Mouse (Mus musculus): ENCODE data around the gene Osbpl10. TPM values are rescaled to one million over a fixed set of nuclear protein-coding genes. Genes with fewer than 3 reads are reported as not detected.

Gene Osbpl10
- total RNA-seq (2023): not detected

DNA sequence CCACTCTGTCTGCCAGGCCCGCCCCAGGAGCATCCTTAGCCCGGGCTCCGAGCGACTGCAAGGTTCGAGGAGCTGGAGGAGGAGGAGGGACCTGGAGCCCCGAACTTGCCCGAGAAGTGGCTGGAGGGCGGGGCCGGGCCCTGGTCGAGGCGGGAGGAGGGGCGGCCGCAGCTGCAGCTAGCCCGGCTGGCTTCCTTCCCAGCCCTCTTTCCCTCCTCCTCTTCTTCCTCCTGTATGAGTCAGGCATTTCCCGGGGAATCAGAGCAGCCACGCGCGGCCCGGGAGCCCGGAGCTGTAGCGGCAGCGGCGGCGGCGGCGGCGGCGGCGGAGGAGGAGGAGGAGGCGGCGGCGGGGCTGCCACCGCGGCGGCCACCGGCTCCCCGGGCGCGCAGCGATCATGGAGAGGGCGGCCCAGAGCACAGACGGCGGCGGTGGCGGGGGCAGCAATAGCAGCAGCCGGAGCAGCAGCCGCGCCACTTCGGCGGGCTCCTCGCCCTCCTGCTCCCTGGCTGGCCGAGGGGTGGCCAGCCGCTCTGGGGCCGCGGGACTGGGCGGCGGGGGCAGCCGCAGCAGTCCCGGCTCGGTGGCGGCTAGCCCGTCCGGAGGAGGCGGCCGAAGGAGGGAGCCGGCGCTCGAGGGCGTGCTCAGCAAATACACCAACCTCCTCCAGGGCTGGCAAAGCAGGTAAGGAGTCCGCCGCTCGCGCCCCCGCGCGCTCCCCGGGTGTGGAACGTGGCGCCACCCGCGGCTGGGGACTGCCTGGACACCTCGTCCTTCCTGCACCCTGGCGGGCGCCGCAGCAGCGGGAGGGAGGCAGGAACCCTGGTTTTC, at the start of gene Osbpl10:
Gene Osbpl10 (plus strand): TSS at position 289 of the 831 bp plus-strand sequence.

DNA sequence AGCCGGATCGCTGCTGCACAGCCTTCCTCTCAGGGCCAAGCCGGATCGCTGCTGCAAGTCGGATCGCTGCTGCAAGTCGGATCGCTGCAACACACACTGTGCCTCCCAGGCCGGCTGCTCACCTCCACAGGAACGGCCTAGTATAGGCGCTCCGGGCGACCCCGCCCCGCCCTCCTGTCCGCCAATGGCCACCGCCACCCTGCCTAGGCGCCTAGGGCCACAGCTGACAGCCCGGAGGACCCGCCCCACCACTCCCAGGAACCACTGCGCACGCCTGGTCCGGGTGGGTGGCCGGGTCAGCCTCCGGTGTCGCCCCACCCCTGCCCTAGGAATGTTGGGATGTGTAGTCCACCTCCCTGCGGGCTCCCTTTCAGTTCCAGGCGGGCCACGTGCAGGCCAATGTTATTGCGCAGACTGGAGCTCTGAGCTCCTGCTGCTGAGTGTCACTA, 44.6 kb upstream of the Osbpl10 start, which contains the start of gene Gpd1l:
Gene Gpd1l (minus strand): TSS at position 265 of the 449 bp plus-strand sequence.

DNA sequence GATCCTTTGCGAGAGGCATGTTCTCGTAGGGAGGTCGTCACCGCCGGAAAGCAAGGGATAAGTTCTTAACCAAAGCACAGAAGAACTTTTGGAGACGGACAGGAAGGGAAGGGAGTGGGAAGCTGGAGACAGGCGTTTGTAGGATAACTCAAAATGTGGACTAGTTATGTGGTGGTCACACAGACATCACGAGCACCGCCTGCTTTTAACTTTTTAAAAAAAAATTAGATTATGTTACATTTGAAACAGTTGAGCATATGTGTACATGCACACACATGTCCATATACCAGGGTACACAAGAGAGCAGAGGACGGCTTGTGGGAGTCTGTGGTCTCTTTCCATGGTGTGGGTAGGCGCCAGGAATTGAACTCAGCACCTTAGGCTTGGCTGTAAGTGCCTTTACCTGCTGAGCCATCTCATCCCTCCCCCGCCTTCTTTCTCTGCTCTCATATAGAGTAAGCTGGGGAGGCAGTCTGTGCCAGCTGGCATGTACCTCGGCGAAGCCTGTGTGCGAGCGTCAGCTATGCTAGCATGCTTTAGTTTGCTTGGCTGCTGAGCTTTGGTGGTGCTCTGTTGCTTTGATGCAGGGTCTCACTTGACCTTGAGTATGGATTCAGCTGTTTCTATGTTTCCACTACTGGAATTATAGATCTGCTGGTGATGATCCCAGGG, 4.5 kb downstream of the Osbpl10 start, which contains the start of gene Rps27rt:
Gene Rps27rt (minus strand): TSS at position 51 of the 672 bp plus-strand sequence.

Other genes with a start within 250 kb of the Osbpl10 start
- gene Cmtm6, start 247.5 kb upstream of the Osbpl10 start, total RNA-seq (2023): 100 to 1,000 TPM; 187 to 189 TPM
- 100 to 1,000 TPM; 213 to 231 TPM for gene Cmtm7, start 196.7 kb upstream of the Osbpl10 start, total RNA-seq (2023)
- gene Cmtm8, start 134.4 kb upstream of the Osbpl10 start, total RNA-seq (2023): 1 to 10 TPM in 1 of 2 experiments, under 1 TPM in 1; 0.62 to 1.5 TPM
- gene Gpd1l, start 44.6 kb upstream of the Osbpl10 start, total RNA-seq (2023): 10 to 100 TPM; 27.1 to 31.2 TPM
- 10 to 100 TPM; 19.2 to 33.4 TPM for gene Rps27rt, start 4.2 kb downstream of the Osbpl10 start, total RNA-seq (2023)

Measured in neutrophil, adult 59 days (primary cell).